Mouse (Mus musculus) stomach, embryonic 14.5 days (tissue): ENCODE results near the gene Calml3. TPM values are rescaled to one million over a fixed set of nuclear protein-coding genes. Genes with fewer than 3 reads are reported as not detected.

Experiments
- ATAC-seq: fragments of 200-750 bp; cut with Nextera tagmentation; 2 replicates; pipeline ENCODE4 v1.8.0; 2017; ENCODE audit warnings: low read depth, moderate TSS enrichment; ENCODE audit not compliant: insufficient number of reproducible peaks, insufficient read depth, low FRiP score
- H3K27ac ChIP-seq: fragments of 300-500 bp; sonication (generic); 2 replicates; pipeline ENCODE4 v1.5.1; 2014; ENCODE audit warnings: mild to moderate bottlenecking, low read length, moderate library complexity, mixed read lengths
- H3K27me3 ChIP-seq: fragments of 300-500 bp; sonication (generic); 2 replicates; pipeline ENCODE4 v1.6.1; 2014; ENCODE audit warnings: low read length, control low read depth, mixed read lengths; ENCODE audit not compliant: control insufficient read depth, insufficient read depth
- H3K36me3 ChIP-seq: fragments of 300-500 bp; sonication (generic); 2 replicates; pipeline ENCODE4 v1.6.1; 2014; ENCODE audit warnings: mild to moderate bottlenecking, control low read depth, low read length, moderate library complexity, mixed read lengths; ENCODE audit not compliant: control insufficient read depth, insufficient read depth
- H3K4me1 ChIP-seq: fragments of 300-500 bp; sonication (generic); 2 replicates; pipeline ENCODE4 v1.6.1; 2014; ENCODE audit warnings: low read length, control low read depth, mixed read lengths; ENCODE audit not compliant: control insufficient read depth, insufficient read depth
- H3K4me2 ChIP-seq: fragments of 300-500 bp; sonication (generic); replicated peaks from 2 replicates; pipeline ENCODE4 v1.6.1; 2014; ENCODE audit warnings: low read depth, low read length, control low read depth
- H3K4me3 ChIP-seq: fragments of 300-500 bp; sonication (generic); 2 replicates; pipeline ENCODE4 v1.5.1; 2014; ENCODE audit warnings: low read depth, low read length, control low read depth
- H3K9ac ChIP-seq: fragments of 300-500 bp; sonication (generic); replicated peaks from 2 replicates; pipeline ENCODE4 v1.6.1; 2014; ENCODE audit warnings: low read depth, mild to moderate bottlenecking, control low read depth, low read length, moderate library complexity, mixed read lengths
- H3K9me3 ChIP-seq: fragments of 300-500 bp; sonication (generic); 2 replicates; pipeline ENCODE4 v1.6.1; 2016; ENCODE audit warnings: low read depth, low read length, control low read depth; ENCODE audit not compliant: control insufficient read depth
- WGBS: fragments of 180-500 bp; shearing (Covaris S2); extraction: QIAGEN DNeasy Blood & Tissue Kit; methylation state at CpG from one replicate; pipeline ENCODE4 v1.1.7; 2014; 5-methylcytosine and 5-hydroxymethylcytosine counted together
- polyA plus RNA-seq: library from polyadenylated mRNA; unstranded; fragments of >200 nt; fragmentation: Nextera tagmentation; extraction: Ambion mirVana; gene quantifications from 2 replicates; pipeline ENCODE4 v1.2.1, GENCODE M21; 2014

Calml3 gene
- polyA plus RNA-seq, 1 experiment from 2014 or later: 2.0 TPM

GRCm38 (mm10) chr13:3796649-3797048 is 7.5 kb downstream of the Calml3 start:
- Histone ChIP-seq H3K9me3 (no peaks in the 10 kb centered on the region), H3K27me3 (no peaks in the 10 kb centered on the region), H3K36me3 (no peaks in the 10 kb centered on the region), H3K4me2 (no peak overlapping the region), H3K4me3 (no peak overlapping the region), H3K4me1 (0 out of 2 replicates have a peak, but pooled peaks cover 8% of the 10 kb centered on the region), H3K9ac (no peak overlapping the region), H3K27ac (no peak overlapping the region)
- 42% methylated on average over 4 of the region's 4 CpGs for WGBS
- no peak for ATAC-seq

GRCm38 (mm10) chr13:3789531-3789930 is 14.6 kb downstream of the Calml3 start:
- Histone ChIP-seq H3K27ac (no peak overlapping the region), H3K4me2 (no peak overlapping the region), H3K4me3 (no peak overlapping the region), H3K27me3 (no peaks in the 10 kb centered on the region), H3K4me1 (no peaks in the 10 kb centered on the region), H3K9me3 (no peaks in the 10 kb centered on the region), H3K9ac (no peak overlapping the region), H3K36me3 (no peaks in the 10 kb centered on the region)
- 60% methylated on average over 2 of the region's 2 CpGs for WGBS
- no peak for ATAC-seq

GRCm38 (mm10) chr13:3788588-3788987 is 15.5 kb downstream of the Calml3 start:
- Histone ChIP-seq H3K27ac (no peak overlapping the region), H3K36me3 (no peaks in the 10 kb centered on the region), H3K4me1 (no peaks in the 10 kb centered on the region), H3K9ac (no peak overlapping the region), H3K9me3 (no peaks in the 10 kb centered on the region), H3K4me2 (no peak overlapping the region), H3K4me3 (no peak overlapping the region), H3K27me3 (no peaks in the 10 kb centered on the region)
- ATAC-seq: no peak
- WGBS: 67% methylated on average over 2 of the region's 2 CpGs

GRCm38 (mm10) chr13:3787644-3788043 is 16.5 kb downstream of the Calml3 start:
- no peak overlapping the region for H3K9ac ChIP-seq
- H3K4me1 ChIP-seq: no peaks in the 10 kb centered on the region
- no peaks in the 10 kb centered on the region for H3K9me3 ChIP-seq
- no peak overlapping the region for H3K27ac ChIP-seq
- H3K36me3 ChIP-seq: no peaks in the 10 kb centered on the region
- H3K4me2 ChIP-seq: no peak overlapping the region
- H3K27me3 ChIP-seq: no peaks in the 10 kb centered on the region
- 91% methylated on average over 3 of the region's 3 CpGs for WGBS
- ATAC-seq: no peak
- no peak overlapping the region for H3K4me3 ChIP-seq

DNA sequence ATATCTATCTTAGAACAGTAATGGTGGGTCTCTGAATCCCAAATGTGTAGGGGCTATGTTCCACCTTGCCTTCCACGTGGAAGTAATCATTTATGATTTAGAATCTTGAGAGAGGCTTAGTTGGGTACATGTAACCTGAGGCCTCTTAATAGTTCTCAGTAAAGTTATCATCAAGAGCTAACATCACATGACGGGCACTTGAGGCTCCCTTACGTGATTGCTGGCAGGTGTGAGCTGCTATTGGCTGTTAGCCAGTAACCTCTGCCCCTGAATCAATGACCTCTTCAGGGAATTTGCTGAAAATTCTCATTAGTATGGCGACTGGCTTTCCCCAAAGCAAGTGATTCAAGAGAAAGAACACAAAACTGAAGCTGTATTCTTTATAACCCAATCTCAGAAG is 17.0 kb downstream of the Calml3 start:
- no peak overlapping the region for H3K4me3 ChIP-seq
- WGBS: 37% methylated on average over 4 of the region's 4 CpGs
- H3K36me3 ChIP-seq: no peaks in the 10 kb centered on the region
- H3K27me3 ChIP-seq: no peaks in the 10 kb centered on the region
- H3K4me2 ChIP-seq: no peak overlapping the region
- no peak overlapping the region for H3K9ac ChIP-seq
- no peak for ATAC-seq
- H3K27ac ChIP-seq: no peak overlapping the region
- H3K9me3 ChIP-seq: no peaks in the 10 kb centered on the region
- no peaks in the 10 kb centered on the region for H3K4me1 ChIP-seq

GRCm38 (mm10) chr13:3783621-3784020 is 20.5 kb downstream of the Calml3 start:
- ATAC-seq: no peak
- Histone ChIP-seq H3K27ac (no peak overlapping the region), H3K9me3 (no peaks in the 10 kb centered on the region), H3K4me2 (no peak overlapping the region), H3K9ac (no peak overlapping the region), H3K27me3 (no peaks in the 10 kb centered on the region), H3K36me3 (no peaks in the 10 kb centered on the region), H3K4me1 (no peaks in the 10 kb centered on the region), H3K4me3 (no peak overlapping the region)
- WGBS: 80% methylated on average over 2 of the region's 2 CpGs

DNA sequence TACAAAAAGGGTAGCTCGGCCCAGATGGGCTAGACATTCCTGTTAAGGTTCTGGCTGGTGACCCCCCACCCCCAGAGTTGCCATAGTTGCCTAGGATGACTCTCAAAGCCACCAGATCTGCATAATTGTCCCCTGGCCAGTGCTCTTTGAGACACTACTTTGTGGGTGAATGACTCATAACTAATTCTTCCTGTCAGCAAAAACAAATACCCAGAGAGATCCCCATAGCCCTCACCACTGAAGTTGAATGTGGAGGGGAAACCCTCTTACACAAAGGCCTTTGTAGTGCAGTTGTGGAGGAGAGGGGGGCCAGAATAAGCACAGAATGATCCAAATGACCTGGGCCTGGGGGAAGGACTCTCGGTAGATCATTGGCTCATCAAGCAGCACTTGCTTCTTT is 21.6 kb downstream of the Calml3 start:
- Histone ChIP-seq H3K4me3 (no peak overlapping the region), H3K9ac (no peak overlapping the region), H3K4me1 (no peaks in the 10 kb centered on the region), H3K4me2 (no peak overlapping the region), H3K27ac (no peak overlapping the region), H3K27me3 (no peaks in the 10 kb centered on the region), H3K36me3 (no peaks in the 10 kb centered on the region), H3K9me3 (no peaks in the 10 kb centered on the region)
- 0 out of 2 replicates have a peak, but pooled peaks have one; percentile 23 for ATAC-seq
- WGBS: 52% methylated on average over 2 of the region's 2 CpGs

DNA sequence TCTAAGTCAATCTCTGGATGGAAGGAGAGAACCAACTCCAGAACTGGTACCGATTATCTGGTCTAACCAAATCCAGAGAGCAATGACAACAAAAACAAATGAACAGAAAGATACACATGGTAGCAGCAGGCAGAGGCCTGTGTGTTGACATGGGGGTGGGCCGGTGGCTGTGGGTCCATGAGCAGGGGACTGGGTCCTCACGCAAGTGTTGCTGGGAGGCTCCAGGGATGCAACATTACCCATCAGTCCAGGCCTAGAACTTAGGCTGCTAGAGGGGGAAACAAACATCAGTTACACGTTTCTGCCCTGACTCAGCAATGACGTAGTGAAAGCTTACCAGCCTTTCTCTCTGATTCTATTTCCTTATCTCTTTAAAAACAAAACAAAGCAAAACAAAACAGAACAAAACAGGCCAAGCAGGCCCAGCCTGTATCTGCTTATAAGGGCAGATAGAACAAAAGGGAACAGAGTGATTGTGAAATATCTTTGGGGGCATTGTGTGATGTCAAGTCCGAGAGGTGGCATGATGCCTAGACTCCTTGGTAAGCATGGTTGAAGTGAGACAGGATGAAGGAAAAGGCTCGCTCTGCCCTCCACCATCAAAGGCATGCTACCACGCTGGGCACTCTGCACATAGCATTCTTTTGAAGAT is 24.4 kb downstream of the Calml3 start:
- H3K27me3 ChIP-seq: no peaks in the 10 kb centered on the region
- peaks cover 6% of the 10 kb centered on the region; the same call in 1 of the 2 replicates for H3K4me1 ChIP-seq
- no peak overlapping the region for H3K4me2 ChIP-seq
- no peak for ATAC-seq
- no peak overlapping the region for H3K27ac ChIP-seq
- WGBS: 80% methylated on average over 8 of the region's 8 CpGs
- no peaks in the 10 kb centered on the region for H3K9me3 ChIP-seq
- no peak overlapping the region for H3K4me3 ChIP-seq
- H3K9ac ChIP-seq: no peak overlapping the region
- no peaks in the 10 kb centered on the region for H3K36me3 ChIP-seq
